Mouse (Mus musculus): ENCODE data around the gene Tnfrsf22.

Gene Tnfrsf22

GRCm38 (mm10) chr7:143636674-143637073, 12.8 kb downstream of the Tnfrsf22 start:
- peaks cover 16% of the 10 kb centered on the region for H3K4me1 ChIP-seq (replicated peaks; ENCODE audit: low read depth, low read length)
- TF ChIP-seq NANOG (IDR thresholded peaks at IDR 0.05; ENCODE audit: borderline replicate concordance, low read length) = no peak
- no peak for TF ChIP-seq CTCF (conservative IDR thresholded peaks at IDR 0.05; ENCODE audit: low read length)
- TF ChIP-seq POU5F1 (IDR thresholded peaks at IDR 0.05; ENCODE audit: borderline replicate concordance, low read length) = no peak

GRCm38 (mm10) chr7:143631503-143631902, 18.0 kb downstream of the Tnfrsf22 start:
- H3K36me3 ChIP-seq (ENCODE audit: insufficient read depth, low read length) = peaks cover 7% of the 10 kb centered on the region; the same call in 1 of the 2 replicates
- no peak overlapping the region for H3K4me3 ChIP-seq (replicated peaks; ENCODE audit: low read length)
- no peaks in the 10 kb centered on the region for H3K9me3 ChIP-seq (ENCODE audit: low read length)
- peaks cover 10% of the 10 kb centered on the region for H3K4me1 ChIP-seq (replicated peaks; ENCODE audit: low read depth, low read length)
- no peaks in the 10 kb centered on the region; the same call in 1 of the 2 replicates for H3K27me3 ChIP-seq (ENCODE audit: insufficient read depth, low read length)
- no peak for TF ChIP-seq NANOG (IDR thresholded peaks at IDR 0.05; ENCODE audit: borderline replicate concordance, low read length)
- TF ChIP-seq POU5F1 (IDR thresholded peaks at IDR 0.05; ENCODE audit: borderline replicate concordance, low read length) = no peak
- TF ChIP-seq CTCF (conservative IDR thresholded peaks at IDR 0.05; ENCODE audit: low read length) = no peak

More at GRCm38 (mm10) chr7:143636674-143637073, 12.8 kb downstream of the Tnfrsf22 start:
- no peak overlapping the region for H3K4me3 ChIP-seq (replicated peaks; ENCODE audit: low read length)
- no peaks in the 10 kb centered on the region; the same call in 1 of the 2 replicates for H3K27me3 ChIP-seq (ENCODE audit: insufficient read depth, low read length)
- no peaks in the 10 kb centered on the region for H3K9me3 ChIP-seq (ENCODE audit: low read length)
- H3K36me3 ChIP-seq (ENCODE audit: insufficient read depth, low read length) = peaks cover 37% of the 10 kb centered on the region

GRCm38 (mm10) chr7:143629501-143629900, 20.0 kb downstream of the Tnfrsf22 start:
- Histone ChIP-seq H3K4me1 (replicated peaks; ENCODE audit: low read depth, low read length) (no peaks in the 10 kb centered on the region), H3K9me3 (ENCODE audit: low read length) (no peaks in the 10 kb centered on the region), H3K36me3 (ENCODE audit: insufficient read depth, low read length) (no peaks in the 10 kb centered on the region), H3K27me3 (ENCODE audit: insufficient read depth, low read length) (peaks cover 3% of the 10 kb centered on the region; the same call in 1 of the 2 replicates), H3K4me3 (replicated peaks; ENCODE audit: low read length) (no peak overlapping the region)
- TF ChIP-seq POU5F1 (IDR thresholded peaks at IDR 0.05; ENCODE audit: borderline replicate concordance, low read length) (no peak), NANOG (IDR thresholded peaks at IDR 0.05; ENCODE audit: borderline replicate concordance, low read length) (no peak), CTCF (conservative IDR thresholded peaks at IDR 0.05; ENCODE audit: low read length) (no peak)

GRCm38 (mm10) chr7:143628540-143628939, 20.9 kb downstream of the Tnfrsf22 start, which contains the start of gene Tnfrsf26:
Gene Tnfrsf26, minus strand, starts transcription at chr7:143628722.
- H3K9me3 ChIP-seq (ENCODE audit: low read length) = no peaks in the 10 kb centered on the region
- H3K4me1 ChIP-seq (replicated peaks; ENCODE audit: low read depth, low read length) = no peaks in the 10 kb centered on the region
- TF ChIP-seq CTCF (conservative IDR thresholded peaks at IDR 0.05; ENCODE audit: low read length) = no peak
- no peak for TF ChIP-seq POU5F1 (IDR thresholded peaks at IDR 0.05; ENCODE audit: borderline replicate concordance, low read length)
- no peak for TF ChIP-seq NANOG (IDR thresholded peaks at IDR 0.05; ENCODE audit: borderline replicate concordance, low read length)
- H3K27me3 ChIP-seq (ENCODE audit: insufficient read depth, low read length) = peaks cover 3% of the 10 kb centered on the region; the same call in 1 of the 2 replicates
- H3K36me3 ChIP-seq (ENCODE audit: insufficient read depth, low read length) = no peaks in the 10 kb centered on the region
- no peak within 1 kb of the TSS for H3K4me3 ChIP-seq (replicated peaks; ENCODE audit: low read length)

GRCm38 (mm10) chr7:143627555-143628286, 21.7 kb downstream of the Tnfrsf22 start:
- Histone ChIP-seq H3K36me3 (ENCODE audit: insufficient read depth, low read length) (no peaks in the 10 kb centered on the region), H3K9me3 (ENCODE audit: low read length) (peaks cover 7% of the 10 kb centered on the region), H3K4me3 (replicated peaks; ENCODE audit: low read length) (no peak overlapping the region), H3K27me3 (ENCODE audit: insufficient read depth, low read length) (0 out of 2 replicates have a peak, but pooled peaks cover 3% of the 10 kb centered on the region), H3K4me1 (replicated peaks; ENCODE audit: low read depth, low read length) (peaks cover 6% of the 10 kb centered on the region; the same call in 1 of the 2 replicates)
- TF ChIP-seq CTCF (conservative IDR thresholded peaks at IDR 0.05; ENCODE audit: low read length) (no peak), POU5F1 (IDR thresholded peaks at IDR 0.05; ENCODE audit: borderline replicate concordance, low read length) (no peak), NANOG (IDR thresholded peaks at IDR 0.05; ENCODE audit: borderline replicate concordance, low read length) (no peak)

- TF ChIP-seq NANOG (IDR thresholded peaks at IDR 0.05; ENCODE audit: borderline replicate concordance, low read length) (no peak), CTCF (conservative IDR thresholded peaks at IDR 0.05; ENCODE audit: low read length) (no peak), POU5F1 (IDR thresholded peaks at IDR 0.05; ENCODE audit: borderline replicate concordance, low read length) (no peak)
- Histone ChIP-seq H3K4me3 (replicated peaks; ENCODE audit: low read length) (no peak overlapping the region), H3K36me3 (ENCODE audit: insufficient read depth, low read length) (no peaks in the 10 kb centered on the region), H3K4me1 (replicated peaks; ENCODE audit: low read depth, low read length) (peaks cover 6% of the 10 kb centered on the region; the same call in 1 of the 2 replicates), H3K27me3 (ENCODE audit: insufficient read depth, low read length) (0 out of 2 replicates have a peak, but pooled peaks cover 3% of the 10 kb centered on the region), H3K9me3 (ENCODE audit: low read length) (peaks cover 11% of the 10 kb centered on the region)
These were observed 23.3 kb downstream of the Tnfrsf22 start for GRCm38 (mm10) chr7:143626178-143626577.

GRCm38 (mm10) chr7:143625151-143625550, 24.3 kb downstream of the Tnfrsf22 start:
- no peaks in the 10 kb centered on the region for H3K36me3 ChIP-seq (ENCODE audit: insufficient read depth, low read length)
- TF ChIP-seq POU5F1 (IDR thresholded peaks at IDR 0.05; ENCODE audit: borderline replicate concordance, low read length) (no peak), CTCF (conservative IDR thresholded peaks at IDR 0.05; ENCODE audit: low read length) (no peak), NANOG (IDR thresholded peaks at IDR 0.05; ENCODE audit: borderline replicate concordance, low read length) (no peak)
- H3K27me3 ChIP-seq (ENCODE audit: insufficient read depth, low read length) = 0 out of 2 replicates have a peak, but pooled peaks cover 3% of the 10 kb centered on the region
- H3K4me1 ChIP-seq (replicated peaks; ENCODE audit: low read depth, low read length) = peaks cover 6% of the 10 kb centered on the region; the same call in 1 of the 2 replicates
- peaks cover 11% of the 10 kb centered on the region for H3K9me3 ChIP-seq (ENCODE audit: low read length)
- no peak overlapping the region for H3K4me3 ChIP-seq (replicated peaks; ENCODE audit: low read length)

GRCm38 (mm10) chr7:143624561-143624960, 24.9 kb downstream of the Tnfrsf22 start:
- peaks cover 11% of the 10 kb centered on the region for H3K9me3 ChIP-seq (ENCODE audit: low read length)
- no peaks in the 10 kb centered on the region for H3K36me3 ChIP-seq (ENCODE audit: insufficient read depth, low read length)
- H3K4me3 ChIP-seq (replicated peaks; ENCODE audit: low read length) = no peak overlapping the region
- 0 out of 2 replicates have a peak, but pooled peaks cover 3% of the 10 kb centered on the region for H3K27me3 ChIP-seq (ENCODE audit: insufficient read depth, low read length)
- no peak for TF ChIP-seq NANOG (IDR thresholded peaks at IDR 0.05; ENCODE audit: borderline replicate concordance, low read length)
- no peak for TF ChIP-seq POU5F1 (IDR thresholded peaks at IDR 0.05; ENCODE audit: borderline replicate concordance, low read length)
- TF ChIP-seq CTCF (conservative IDR thresholded peaks at IDR 0.05; ENCODE audit: low read length) = no peak
- peaks cover 6% of the 10 kb centered on the region; the same call in 1 of the 2 replicates for H3K4me1 ChIP-seq (replicated peaks; ENCODE audit: low read depth, low read length)

All from E14TG2a.4 (cell line).